Mouse (Mus musculus) stomach, postnatal 0 days (tissue): ENCODE data around the gene Omg. TPM values are rescaled to one million over a fixed set of nuclear protein-coding genes. Genes with fewer than 3 reads are reported as not detected.

Source experiments
- ATAC-seq: fragments of 200-750 bp; cut with Nextera tagmentation; 2 replicates; pipeline ENCODE4 v1.8.0; 2017; ENCODE audit not compliant: low FRiP score, low TSS enrichment
- DNase-seq: peaks from one replicate; pipeline ENCODE4 v3.0.0-alpha.2; 2016; ENCODE audit warnings: low spot score
- H3K27ac ChIP-seq: fragments of 300-500 bp; sonication (generic); replicated peaks from 2 replicates; pipeline ENCODE4 v1.5.1; 2014; ENCODE audit warnings: mild to moderate bottlenecking, control low read depth
- H3K27me3 ChIP-seq: fragments of 300-500 bp; sonication (generic); 2 replicates; pipeline ENCODE4 v1.6.1; 2014; ENCODE audit warnings: low read length; ENCODE audit not compliant: control insufficient read depth, insufficient read depth
- H3K36me3 ChIP-seq: fragments of 300-500 bp; sonication (generic); 2 replicates; pipeline ENCODE4 v1.6.1; 2014; ENCODE audit warnings: low read length, mixed read lengths; ENCODE audit not compliant: control insufficient read depth, insufficient read depth
- H3K4me1 ChIP-seq: fragments of 300-500 bp; sonication (generic); replicated peaks from 2 replicates; pipeline ENCODE4 v1.6.1; 2014; ENCODE audit warnings: antibody characterized with exemption; ENCODE audit not compliant: control insufficient read depth, insufficient read depth
- H3K4me2 ChIP-seq: fragments of 300-500 bp; sonication (generic); replicated peaks from 2 replicates; pipeline ENCODE4 v1.6.1; 2014; ENCODE audit warnings: low read depth, mild to moderate bottlenecking, control low read depth, moderate library complexity
- H3K4me3 ChIP-seq: fragments of 300-500 bp; sonication (generic); 2 replicates; pipeline ENCODE4 v1.5.1; 2014; ENCODE audit warnings: low read depth, low read length, control low read depth
- H3K9ac ChIP-seq: fragments of 300-500 bp; sonication (generic); 2 replicates; pipeline ENCODE4 v1.6.1; 2014; ENCODE audit warnings: mild to moderate bottlenecking, low read length, control low read depth, mixed read lengths
- H3K9me3 ChIP-seq: fragments of 300-500 bp; sonication (generic); 2 replicates; pipeline ENCODE4 v1.6.1; 2016; ENCODE audit warnings: low read length; ENCODE audit not compliant: control insufficient read depth
- CTCF ChIP-seq: IDR thresholded peaks from 2 replicates; pipeline ENCODE4 v1.5.1; 2016; ENCODE audit warnings: antibody characterized with exemption, low read depth, mild to moderate bottlenecking, moderate library complexity
- EP300 ChIP-seq: optimal IDR thresholded peaks from 2 replicates; pipeline ENCODE3; 2016; ENCODE audit warnings: antibody characterized with exemption
- WGBS: fragments of 180-500 bp; shearing (Covaris S2); extraction: QIAGEN DNeasy Blood & Tissue Kit; methylation state at CpG from one replicate; pipeline ENCODE4 v1.1.7; 2014; 5-methylcytosine and 5-hydroxymethylcytosine counted together
- polyA plus RNA-seq: library from polyadenylated mRNA; unstranded; fragments of >200 nt; fragmentation: Nextera tagmentation; extraction: Ambion mirVana; gene quantifications from 2 replicates; pipeline ENCODE4 v1.2.1, GENCODE M21; 2015

Omg gene
- polyA plus RNA-seq, 1 experiment from 2014 or later = 0.27 TPM

DNA sequence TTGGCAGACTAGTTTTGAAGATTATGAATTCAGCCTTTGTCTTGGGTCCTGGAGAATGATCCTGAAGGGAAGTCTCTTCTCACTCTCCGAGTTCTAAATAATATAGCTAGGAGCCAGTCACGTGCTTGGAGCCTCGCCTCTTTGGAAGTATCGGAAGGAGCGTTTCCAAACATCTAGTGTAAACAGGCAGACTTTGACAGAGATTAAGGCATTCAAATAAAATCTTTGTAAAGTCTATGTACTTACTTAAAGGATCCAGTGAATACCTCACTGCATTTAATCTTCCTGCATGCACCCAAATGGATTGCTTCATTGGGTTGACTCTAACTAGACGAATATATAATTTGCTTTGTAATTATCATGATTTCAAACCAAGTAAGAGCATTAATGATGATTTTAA is 20.5 kb downstream of the Omg start:
- ATAC-seq (0 out of 2 replicates have a peak, but pooled peaks have one; percentile 53), DNase-seq (peak; percentile 39)
- TF ChIP-seq CTCF = no peak
- no peak for TF ChIP-seq EP300
- 45% methylated on average over 6 of the region's 6 CpGs for WGBS
- Histone ChIP-seq H3K27ac (no peak overlapping the region; the same call in 1 of the 2 replicates), H3K9me3 (no peaks in the 10 kb centered on the region), H3K4me1 (no peaks in the 10 kb centered on the region), H3K4me2 (no peak overlapping the region), H3K4me3 (no peak overlapping the region), H3K27me3 (no peaks in the 10 kb centered on the region), H3K36me3 (no peaks in the 10 kb centered on the region), H3K9ac (no peak overlapping the region)

DNA sequence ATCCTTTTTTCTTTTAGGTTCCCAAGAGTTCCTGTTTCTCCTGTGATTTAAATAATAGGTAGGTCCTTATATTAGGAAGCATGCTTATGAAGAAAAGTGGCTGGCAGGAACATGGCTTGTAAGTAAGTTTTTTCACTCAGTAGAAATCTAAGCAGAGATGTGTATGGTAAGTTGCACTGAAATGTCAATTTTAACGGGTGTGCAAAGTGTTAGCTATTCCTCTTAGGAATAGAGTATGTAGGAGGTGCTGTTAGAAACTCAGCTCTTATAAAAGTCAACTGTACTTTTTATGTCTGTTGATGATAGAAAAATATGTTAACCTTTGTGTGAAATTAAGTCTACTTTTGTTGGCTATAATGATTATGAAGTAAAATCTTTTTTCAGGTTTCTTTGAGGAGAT is 35.8 kb downstream of the Omg start:
- no peak for TF ChIP-seq EP300
- Histone ChIP-seq H3K4me3 (no peak overlapping the region), H3K9me3 (no peaks in the 10 kb centered on the region), H3K27me3 (no peaks in the 10 kb centered on the region), H3K27ac (no peak overlapping the region), H3K4me2 (no peak overlapping the region), H3K36me3 (peaks cover 9% of the 10 kb centered on the region; the same call in 1 of the 2 replicates), H3K9ac (no peak overlapping the region), H3K4me1 (no peaks in the 10 kb centered on the region)
- WGBS = 68% methylated on average over 1 of the region's 1 CpGs
- DNase-seq (no peak), ATAC-seq (no peak)

DNA sequence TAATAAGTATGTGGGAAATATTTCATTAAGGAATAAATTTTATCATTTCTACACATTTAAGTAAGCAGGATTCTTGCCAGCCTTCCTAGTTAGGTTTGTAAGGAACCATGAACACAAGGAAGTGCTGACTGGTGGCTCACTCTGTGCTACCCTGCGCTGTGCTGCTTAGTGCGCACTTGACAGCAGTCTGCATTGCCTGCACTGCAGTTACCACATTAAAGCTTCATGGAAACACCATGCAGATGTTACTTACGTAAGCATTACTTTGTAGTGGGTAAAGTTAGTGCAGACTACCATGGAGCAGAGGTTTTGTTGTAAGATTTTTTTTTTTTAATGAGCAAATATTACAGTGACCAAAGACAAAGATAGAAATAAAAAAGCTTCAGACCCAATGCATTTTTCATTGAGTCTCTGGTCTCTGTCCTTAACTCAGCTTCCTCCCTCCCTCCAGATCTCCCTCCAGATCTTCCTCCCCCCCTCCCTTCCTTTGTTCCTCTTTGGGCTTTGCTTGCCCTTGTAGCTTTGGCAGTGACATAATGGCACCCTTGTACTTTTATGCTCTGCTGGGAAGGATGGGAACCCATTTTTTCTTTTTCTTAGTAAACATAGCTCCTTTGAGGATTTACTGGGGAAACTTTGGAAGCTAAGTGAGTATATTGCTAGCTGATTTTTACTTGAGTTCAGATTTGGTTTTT is 43.0 kb downstream of the Omg start:
- no peak for DNase-seq
- Histone ChIP-seq H3K4me2 (no peak overlapping the region), H3K27me3 (no peaks in the 10 kb centered on the region), H3K4me1 (no peaks in the 10 kb centered on the region), H3K9me3 (no peaks in the 10 kb centered on the region), H3K27ac (no peak overlapping the region), H3K36me3 (no peaks in the 10 kb centered on the region), H3K9ac (no peak overlapping the region), H3K4me3 (no peak overlapping the region)
- ATAC-seq = no peak
- WGBS = 92% methylated on average over 3 of the region's 3 CpGs
- TF ChIP-seq EP300 = no peak
- TF ChIP-seq CTCF = no peak

DNA sequence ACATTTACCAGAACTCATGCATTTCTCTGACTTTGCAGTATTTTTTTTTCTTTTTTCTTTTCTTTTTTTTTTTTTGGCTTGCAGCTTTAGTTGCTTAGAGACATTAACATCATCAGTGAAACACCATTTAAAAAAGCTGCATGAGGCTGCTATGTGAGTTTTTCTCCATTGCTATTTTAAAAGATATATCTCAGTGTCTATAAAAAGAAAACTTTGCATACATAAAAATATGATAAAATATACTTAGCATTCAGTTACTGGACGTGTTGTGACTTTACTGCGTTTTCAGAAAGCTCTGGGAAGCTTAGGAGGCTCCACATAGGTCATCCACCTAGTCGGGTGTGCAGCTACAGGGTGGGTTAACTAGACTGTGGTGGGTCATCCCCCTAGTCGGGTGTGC is 44.0 kb downstream of the Omg start:
- H3K27me3 ChIP-seq = no peaks in the 10 kb centered on the region
- H3K4me2 ChIP-seq = no peak overlapping the region
- no peaks in the 10 kb centered on the region for H3K4me1 ChIP-seq
- TF ChIP-seq CTCF (no peak), EP300 (no peak)
- H3K9ac ChIP-seq = no peak overlapping the region
- no peak overlapping the region for H3K27ac ChIP-seq
- no peak overlapping the region for H3K4me3 ChIP-seq
- ATAC-seq (no peak), DNase-seq (no peak)
- H3K9me3 ChIP-seq = no peaks in the 10 kb centered on the region
- no peaks in the 10 kb centered on the region for H3K36me3 ChIP-seq
- 75% methylated on average over 4 of the region's 4 CpGs for WGBS

DNA sequence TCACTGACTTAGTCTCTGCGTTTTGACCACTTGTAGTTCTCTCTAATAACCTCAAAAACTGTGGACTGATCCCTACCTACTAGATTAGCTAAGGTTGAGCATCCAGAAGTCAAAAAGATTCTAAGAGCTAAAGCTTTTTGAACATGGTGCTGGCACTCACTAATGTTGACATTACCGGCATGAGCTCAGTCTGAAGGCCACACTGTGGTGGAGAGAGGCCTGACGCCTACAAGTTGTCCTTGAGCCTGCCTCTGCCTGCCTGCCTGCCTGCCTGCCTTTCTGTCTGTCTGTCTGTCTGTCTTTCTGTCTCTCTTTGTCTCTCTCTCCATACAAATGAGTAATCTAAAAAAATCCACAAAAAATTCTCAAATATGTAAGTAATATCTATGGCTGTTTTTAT is 46.0 kb downstream of the Omg start:
- no peaks in the 10 kb centered on the region for H3K4me1 ChIP-seq
- H3K4me2 ChIP-seq = no peak overlapping the region
- no peak overlapping the region for H3K9ac ChIP-seq
- H3K27ac ChIP-seq = no peak overlapping the region
- H3K9me3 ChIP-seq = no peaks in the 10 kb centered on the region
- H3K27me3 ChIP-seq = no peaks in the 10 kb centered on the region
- no peak for DNase-seq
- 65% methylated on average over 3 of the region's 3 CpGs for WGBS
- H3K36me3 ChIP-seq = 0 out of 2 replicates have a peak, but pooled peaks cover 3% of the 10 kb centered on the region
- no peak overlapping the region for H3K4me3 ChIP-seq
- no peak for ATAC-seq
- no peak for TF ChIP-seq EP300
- no peak for TF ChIP-seq CTCF

DNA sequence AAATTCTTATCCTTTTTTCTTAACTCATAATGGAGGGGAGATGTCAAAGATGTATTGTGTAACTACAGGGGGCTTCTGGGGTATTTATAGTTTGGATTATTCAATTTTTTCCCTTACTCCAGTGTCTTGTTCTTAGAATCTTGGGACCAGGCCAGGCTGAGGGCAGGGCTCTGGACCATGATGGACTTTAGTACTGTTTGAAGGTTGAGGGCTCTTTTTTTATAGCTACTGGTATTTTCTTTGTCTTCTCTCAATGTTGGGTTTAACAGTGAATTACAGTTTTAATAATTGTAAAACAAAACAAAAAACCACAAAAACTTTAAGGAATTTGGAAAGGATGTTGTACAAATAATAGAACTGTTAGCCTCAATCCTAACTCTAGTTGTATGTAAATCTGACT is 50.9 kb downstream of the Omg start:
- no peaks in the 10 kb centered on the region for H3K27me3 ChIP-seq
- peaks cover 6% of the 10 kb centered on the region; the same call in 1 of the 2 replicates for H3K36me3 ChIP-seq
- ATAC-seq = no peak
- H3K4me1 ChIP-seq = no peaks in the 10 kb centered on the region
- no peak overlapping the region for H3K27ac ChIP-seq
- no peaks in the 10 kb centered on the region for H3K9me3 ChIP-seq
- no peak for TF ChIP-seq EP300
- no peak for TF ChIP-seq CTCF
- no peak overlapping the region for H3K4me2 ChIP-seq
- no peak overlapping the region for H3K4me3 ChIP-seq
- no peak overlapping the region for H3K9ac ChIP-seq
- DNase-seq = no peak

Other genes with a start within 250 kb of the Omg start
- 53.6 and 56.6 TPM in 2 replicates for gene Wsb1, start 249.4 kb downstream of the Omg start, polyA plus RNA-seq
- not detected in 2 replicates for gene Gm9964, start 207.2 kb downstream of the Omg start, polyA plus RNA-seq
- gene Nf1, start 164.4 kb downstream of the Omg start, polyA plus RNA-seq = 2.6 and 3.2 TPM in 2 replicates
- gene Evi2b, start 19.7 kb upstream of the Omg start, polyA plus RNA-seq = 0.27 and 0.53 TPM in 2 replicates
- gene Evi2, start 26.5 kb upstream of the Omg start, polyA plus RNA-seq = 0.05 and 0.28 TPM in 2 replicates
- 3.0 and 4.5 TPM in 2 replicates for gene Evi2a, start 26.5 kb upstream of the Omg start, polyA plus RNA-seq
- 0.98 and 1.7 TPM in 2 replicates for gene Rab11fip4, start 87.1 kb upstream of the Omg start, polyA plus RNA-seq